Mouse (Mus musculus): ENCODE results near the gene Epb41.

The Epb41 gene

GRCm38 (mm10) chr4:132041471-132042332 lies 33.4 kb downstream of the Epb41 start:
- DNase-seq: no peak

GRCm38 (mm10) chr4:132039975-132040645 lies 35.0 kb downstream of the Epb41 start:
- peak; percentile 25 for DNase-seq

- DNase-seq: peak; percentile 38
Measured at GRCm38 (mm10) chr4:132039521-132039920, 35.6 kb downstream of the Epb41 start.

- no peak for DNase-seq
Measured at GRCm38 (mm10) chr4:132038809-132039208, 36.3 kb downstream of the Epb41 start.

GRCm38 (mm10) chr4:132037991-132038390 lies 37.1 kb downstream of the Epb41 start:
- DNase-seq: no peak

GRCm38 (mm10) chr4:132037137-132037536 lies 38.0 kb downstream of the Epb41 start:
- no peak for DNase-seq

GRCm38 (mm10) chr4:132034242-132034641 lies 40.9 kb downstream of the Epb41 start:
- DNase-seq: no peak

GRCm38 (mm10) chr4:132033183-132033582 lies 41.9 kb downstream of the Epb41 start:
- peak; percentile 46 for DNase-seq

- no peak for DNase-seq
Measured at GRCm38 (mm10) chr4:132029851-132030741, 45.0 kb downstream of the Epb41 start.

- DNase-seq: no peak
Measured at GRCm38 (mm10) chr4:132027806-132028205, 47.3 kb downstream of the Epb41 start.

GRCm38 (mm10) chr4:132027167-132027566 lies 48.0 kb downstream of the Epb41 start:
- DNase-seq: no peak

GRCm38 (mm10) chr4:132025738-132026527 lies 49.2 kb downstream of the Epb41 start:
- no peak for DNase-seq

- no peak for DNase-seq
Measured at GRCm38 (mm10) chr4:132025264-132025663, 49.9 kb downstream of the Epb41 start.

GRCm38 (mm10) chr4:132023816-132024215 lies 51.3 kb downstream of the Epb41 start:
- DNase-seq: no peak

- peak; percentile 51 for DNase-seq
Measured at GRCm38 (mm10) chr4:132022639-132023038, 52.5 kb downstream of the Epb41 start.

GRCm38 (mm10) chr4:132021883-132022282 lies 53.2 kb downstream of the Epb41 start:
- DNase-seq: no peak

GRCm38 (mm10) chr4:132018547-132018946 lies 56.6 kb downstream of the Epb41 start:
- DNase-seq: no peak

GRCm38 (mm10) chr4:132015374-132015773 lies 59.7 kb downstream of the Epb41 start:
- no peak for DNase-seq

- DNase-seq: no peak
Measured at GRCm38 (mm10) chr4:132011619-132012018, 63.5 kb downstream of the Epb41 start.

GRCm38 (mm10) chr4:132010416-132010815 lies 64.7 kb downstream of the Epb41 start:
- DNase-seq: no peak

- DNase-seq: no peak
Measured at GRCm38 (mm10) chr4:132008191-132008590, 66.9 kb downstream of the Epb41 start.

- no peak for DNase-seq
Measured at GRCm38 (mm10) chr4:132007123-132007522, 68.0 kb downstream of the Epb41 start.

Measured in thymus, postnatal 4 days (tissue).